Mouse (Mus musculus): ENCODE measurements around the gene Ccl6.

The Ccl6 gene

GRCm38 (mm10) chr11:83597796-83598195, 4.9 kb upstream of the Ccl6 start:
- no peak for DNase-seq (ENCODE audit: low read depth)

- DNase-seq (ENCODE audit: low read depth) = no peak
Observed at GRCm38 (mm10) chr11:83595669-83596455, 3.0 kb upstream of the Ccl6 start.

- DNase-seq (ENCODE audit: low read depth) = no peak
Observed at GRCm38 (mm10) chr11:83593453-83593852, 566 bp upstream of the Ccl6 start.

DNA sequence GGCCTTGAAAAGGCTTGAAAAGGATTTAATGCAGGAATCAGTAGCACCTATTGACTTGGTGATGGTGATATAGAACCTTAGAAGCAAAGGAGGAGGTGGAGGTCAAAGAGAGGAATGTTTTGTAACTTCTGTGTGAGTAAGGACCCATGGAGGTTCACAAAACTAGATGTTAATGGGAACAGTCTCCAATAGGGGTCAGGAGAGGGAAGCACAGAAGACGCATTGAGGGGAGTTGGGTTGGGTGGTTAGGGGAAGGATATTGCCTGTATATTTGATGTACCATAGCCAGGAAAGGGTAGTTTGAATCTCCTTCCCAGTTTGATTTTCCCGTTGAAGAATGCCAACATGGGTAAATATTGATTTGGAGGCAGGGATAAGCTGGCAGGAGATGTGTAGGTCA, 8.7 kb downstream of the Ccl6 start:
- no peak for DNase-seq (ENCODE audit: low read depth)

GRCm38 (mm10) chr11:83583450-83583754, 9.5 kb downstream of the Ccl6 start:
- DNase-seq (ENCODE audit: low read depth) = no peak

DNA sequence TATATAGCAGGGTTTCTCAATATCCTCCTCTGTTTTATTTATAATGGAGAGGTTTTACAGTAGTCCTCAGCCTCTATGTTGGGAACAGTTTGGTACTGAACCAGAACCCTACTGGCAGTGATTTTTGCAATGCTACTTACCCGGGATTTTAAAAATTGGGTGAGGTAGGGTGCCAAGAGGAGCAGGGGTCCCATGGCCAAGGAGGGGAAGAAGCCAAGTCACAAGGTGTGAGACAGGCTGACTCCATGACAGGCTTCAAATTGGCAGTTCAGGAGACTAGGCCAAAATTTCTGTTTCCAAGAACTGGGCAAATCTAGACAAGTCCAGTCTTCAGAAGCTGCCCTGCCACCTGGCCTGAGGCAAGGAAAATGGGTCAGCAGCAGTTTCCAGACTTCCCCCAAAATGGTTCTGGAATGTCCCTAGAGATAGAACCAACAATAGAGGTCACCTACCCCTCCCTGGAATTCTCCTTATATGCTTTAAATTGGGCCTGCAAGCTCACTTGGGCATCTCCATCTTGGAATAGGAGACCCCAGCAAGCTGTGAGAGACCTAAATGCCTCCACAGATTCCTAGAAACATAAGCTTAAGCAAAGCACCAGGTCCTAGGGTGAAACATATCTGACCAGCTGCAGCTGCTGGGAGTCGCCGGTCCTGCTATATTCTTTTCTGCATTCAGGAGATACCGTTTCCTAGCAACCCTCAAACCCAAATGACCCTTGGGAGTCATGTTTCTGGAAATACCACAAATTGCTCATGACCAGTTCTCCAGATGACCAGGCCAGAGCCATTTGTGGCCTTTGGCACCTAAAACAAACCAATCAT, 10.0 kb downstream of the Ccl6 start:
- DNase-seq (ENCODE audit: low read depth) = no peak

- no peak for DNase-seq (ENCODE audit: low read depth)
Observed at GRCm38 (mm10) chr11:83581626-83582610, 11.0 kb downstream of the Ccl6 start.

- DNase-seq (ENCODE audit: low read depth) = no peak
Observed at GRCm38 (mm10) chr11:83580699-83581232, 12.1 kb downstream of the Ccl6 start.

- no peak for DNase-seq (ENCODE audit: low read depth)
Observed at GRCm38 (mm10) chr11:83578999-83579398, 13.9 kb downstream of the Ccl6 start.

DNA sequence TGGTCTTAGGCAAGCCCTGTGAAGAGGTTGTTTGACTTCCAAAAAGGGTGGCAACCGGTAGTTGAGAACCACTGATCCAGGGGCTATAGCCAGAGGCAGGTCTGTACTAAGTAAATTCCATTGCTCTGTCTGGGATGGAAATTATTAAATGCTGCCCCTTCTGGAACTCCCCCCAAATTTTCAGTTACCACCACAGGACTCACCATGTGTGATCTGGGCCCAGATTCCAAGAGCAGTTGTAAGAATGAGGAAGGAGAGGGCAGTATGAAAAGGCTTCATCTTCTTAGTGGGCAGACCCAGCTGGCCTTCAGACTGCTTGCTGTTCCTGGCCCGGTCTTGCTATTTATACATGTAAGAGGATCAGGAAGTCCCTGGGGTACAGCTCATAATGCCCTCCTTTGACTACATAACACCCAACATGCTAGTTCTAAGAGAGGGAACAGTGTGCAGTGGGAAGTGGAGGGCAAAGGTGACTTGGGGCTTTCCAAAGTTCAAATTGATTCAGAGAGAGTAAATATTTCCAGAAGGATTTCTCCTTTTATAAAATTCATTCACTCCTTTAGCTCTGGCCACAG, 14.6 kb downstream of the Ccl6 start, which contains the start of gene Ccl9:
Gene Ccl9 (minus strand): TSS at position 451 of the 575 bp plus-strand sequence.
- no peak for DNase-seq (ENCODE audit: low read depth)

GRCm38 (mm10) chr11:83576927-83577555, 15.8 kb downstream of the Ccl6 start:
- DNase-seq (ENCODE audit: low read depth) = no peak

GRCm38 (mm10) chr11:83572834-83573233, 20.1 kb downstream of the Ccl6 start:
- DNase-seq (ENCODE audit: low read depth) = no peak

DNA sequence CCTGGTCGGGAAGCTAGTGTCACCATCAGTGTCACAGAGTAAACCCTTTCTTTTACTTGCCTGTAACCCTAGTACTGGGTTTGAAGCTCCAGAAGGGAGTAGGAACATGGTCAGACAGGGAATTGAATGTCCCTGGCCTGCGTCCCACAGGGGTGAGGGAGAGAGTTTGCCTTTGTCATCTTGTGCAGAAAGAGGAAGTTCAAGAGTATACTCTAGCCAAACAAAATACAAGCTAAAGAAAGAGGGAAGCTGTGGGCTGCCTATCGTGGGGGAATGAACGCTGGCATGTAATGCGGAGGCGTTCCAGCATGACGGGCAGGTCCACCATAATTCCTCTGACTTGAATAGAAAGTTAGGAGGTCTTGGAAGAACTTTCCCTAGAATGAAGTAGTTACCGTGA, 20.7 kb downstream of the Ccl6 start:
- DNase-seq (ENCODE audit: low read depth) = no peak

GRCm38 (mm10) chr11:83570189-83570588, 22.7 kb downstream of the Ccl6 start:
- no peak for DNase-seq (ENCODE audit: low read depth)

DNA sequence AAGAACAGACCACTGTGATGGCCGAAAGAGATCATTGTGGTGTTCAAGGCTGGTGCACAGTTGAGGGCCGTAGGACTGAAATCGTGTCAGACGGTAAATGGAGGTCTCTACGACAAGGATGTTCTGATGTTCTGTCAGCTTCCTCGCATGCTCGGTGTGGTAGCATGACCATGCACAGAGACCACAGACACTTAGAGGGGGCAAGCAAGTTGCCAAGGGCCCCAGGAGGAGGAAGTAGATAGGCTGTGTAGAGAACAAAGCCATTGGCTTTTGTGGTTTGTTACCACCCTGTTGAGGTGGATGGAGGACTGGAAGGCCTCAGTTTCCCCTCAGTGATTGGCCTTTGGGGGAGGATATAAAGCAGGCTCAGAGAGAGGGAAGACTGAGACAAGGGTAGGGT, 23.6 kb downstream of the Ccl6 start:
- DNase-seq (ENCODE audit: low read depth) = no peak

- no peak for DNase-seq (ENCODE audit: low read depth)
Observed at GRCm38 (mm10) chr11:83568786-83569185, 24.1 kb downstream of the Ccl6 start.

- no peak for DNase-seq (ENCODE audit: low read depth)
Observed at GRCm38 (mm10) chr11:83568061-83568460, 24.8 kb downstream of the Ccl6 start.

GRCm38 (mm10) chr11:83567311-83567710, 25.6 kb downstream of the Ccl6 start:
- DNase-seq (ENCODE audit: low read depth) = no peak

DNA sequence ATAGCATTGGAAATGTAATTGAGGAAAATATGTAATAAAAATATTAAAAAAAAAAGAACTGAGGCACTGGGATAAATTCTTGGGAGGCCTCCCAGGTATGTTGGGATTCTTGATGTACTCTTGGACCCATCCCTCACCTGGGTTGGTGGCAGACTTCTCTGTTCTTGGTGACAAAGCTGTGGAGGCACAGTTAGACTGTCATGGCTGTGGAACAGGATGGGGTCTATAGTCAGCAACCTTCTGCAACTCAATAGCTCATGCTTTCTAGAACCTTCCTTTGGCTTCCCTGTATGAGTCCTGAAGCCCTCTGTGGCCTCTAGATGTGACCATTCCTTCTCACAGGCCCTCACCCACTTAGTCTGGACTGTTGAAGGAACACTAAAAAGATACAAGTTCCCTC, 26.3 kb downstream of the Ccl6 start:
- no peak for DNase-seq (ENCODE audit: low read depth)

GRCm38 (mm10) chr11:83563754-83564153, 29.1 kb downstream of the Ccl6 start:
- DNase-seq (ENCODE audit: low read depth) = no peak

DNA sequence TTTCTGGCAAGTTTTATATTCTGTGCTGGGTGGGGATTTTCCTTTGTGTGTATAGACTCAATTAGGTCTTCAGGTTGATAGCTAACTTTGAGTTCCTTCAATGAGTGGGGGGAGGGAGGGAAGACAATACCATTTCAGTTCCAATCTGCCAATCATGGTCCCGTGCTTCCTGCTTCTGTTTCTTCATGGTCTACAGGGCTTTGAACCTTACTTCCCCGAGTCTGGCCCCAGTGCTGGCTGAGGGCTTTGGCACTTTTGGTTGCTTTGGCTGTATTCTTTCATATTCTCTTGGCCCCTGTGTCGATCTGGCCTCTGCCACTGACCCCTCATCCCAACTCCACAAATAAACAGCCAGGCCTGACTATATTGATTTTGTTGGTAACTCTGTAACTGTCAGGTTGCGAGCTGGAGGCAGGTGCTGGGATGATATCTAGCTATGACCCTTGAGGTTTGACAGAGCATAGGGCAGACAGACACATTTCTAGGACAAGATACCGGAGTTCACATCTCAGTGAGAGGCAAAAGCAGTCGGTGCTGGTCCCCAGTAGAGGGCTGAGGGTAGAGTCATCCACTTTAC, 30.5 kb downstream of the Ccl6 start:
- no peak for DNase-seq (ENCODE audit: low read depth)
